Mouse (Mus musculus) spleen, adult 2 months (tissue): ENCODE measurements around the gene Tubgcp5.
"Not testable (repeated sequence)": the region's sequence is repeated elsewhere in the genome, so short reads cannot be mapped to it uniquely, and the experiment has no call there.

Experiments
- CTCF ChIP-seq: fragments of 200-500 bp; IDR thresholded peaks from 2 replicates; pipeline ENCODE4 v1.5.1; 2011; ENCODE audit warnings: mild to moderate bottlenecking, inconsistent platforms; ENCODE audit not compliant: insufficient read depth, insufficient read length, insufficient replicate concordance; ENCODE audit errors: extremely low read depth
- POLR2A ChIP-seq: fragments of 200-500 bp; IDR thresholded peaks from 2 replicates; pipeline ENCODE4 v1.6.1; 2011; ENCODE audit warnings: low read depth, low read length, inconsistent platforms

DNA sequence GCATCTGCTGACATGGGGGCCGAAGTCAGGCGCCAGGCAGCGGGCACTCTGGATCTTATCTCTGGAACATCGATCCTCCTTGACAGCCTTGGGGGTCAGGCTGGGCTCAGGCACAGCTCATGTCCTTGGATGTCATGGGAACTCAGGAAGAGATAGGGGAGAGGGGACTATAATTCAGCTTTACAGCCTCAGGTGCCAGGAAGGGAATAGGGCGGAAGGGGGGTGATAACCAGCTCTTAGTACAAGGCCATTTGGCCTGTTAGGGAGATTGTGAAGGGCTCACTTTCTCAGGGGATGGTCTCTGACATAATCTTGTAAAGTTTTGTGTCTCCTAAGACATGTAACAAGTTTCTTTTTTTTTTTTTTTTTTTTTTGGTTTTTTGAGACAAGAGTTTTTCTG is 3.4 kb upstream of the Tubgcp5 start:
- TF ChIP-seq CTCF, POLR2A: not testable (repeated sequence)
